18 mouse cellular contexts compared by ENCODE assay signal in the genomic region with DNA sequence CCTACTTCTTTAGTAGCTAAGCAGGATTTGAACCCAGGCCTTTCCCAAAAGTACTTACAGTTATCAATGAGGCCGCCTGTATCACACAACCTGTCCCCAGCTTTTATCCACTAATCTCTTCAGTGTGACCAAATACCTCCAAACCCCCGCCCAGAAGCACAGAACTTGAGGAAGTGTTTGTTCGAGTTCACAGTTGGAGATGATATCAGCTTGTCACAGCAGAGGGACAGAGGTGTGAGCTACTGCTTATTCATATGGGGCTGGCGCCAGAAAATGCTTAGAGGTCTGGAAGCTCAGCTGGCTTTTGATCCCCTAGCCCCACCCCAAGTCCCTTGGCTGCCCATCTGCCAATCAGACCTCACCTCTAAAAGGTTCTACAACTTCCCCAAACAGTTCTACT. TPM values are rescaled to one million over a fixed set of nuclear protein-coding genes. Genes with fewer than 3 reads are reported as not detected.
DNase-seq lines count a peak whose midpoint lies in the region; ATAC-seq lines count a peak whose summit lies in the region.
"Had no signal": no experiment of that assay in that cellular context is flagged by ENCODE, and none has a peak within 500 bp of the region (broad histone marks: within the 10 kb centered on the region; RNA-seq: fewer than 3 reads in every experiment).

No protein-coding gene starts in this region.

- ATAC-seq in activated CD4-positive, CD25-positive, alpha-beta regulatory T cell, adult 4 months, result peak; percentile 33
- peak; percentile 30 to 41; a peak in 2 of 4 replicates for ATAC-seq in hematopoietic stem cell, adult 5-6 weeks (replicated peaks in 1 of 2; ENCODE audit: insufficient read depth in 1 of 2, low FRiP score in 2 of 2, low TSS enrichment in 1 of 2, low read depth in 1 of 2, poor library complexity in 2 of 2, severe bottlenecking in 2 of 2)
- 0 out of 2 replicates have a peak, but pooled peaks have one; percentile 10 for ATAC-seq in monocyte, adult 5-6 weeks (replicated peaks; ENCODE audit: insufficient number of reproducible peaks, low FRiP score, low TSS enrichment, poor library complexity, severe bottlenecking)
- ATAC-seq: forebrain, embryonic 15.5 days; intestine, postnatal 0 days; Patski had no signal

- peak; percentile 59 for DNase-seq in CD4-positive helper T cell, adult 2 months (ENCODE audit: low read depth, low spot score)
- no peak for DNase-seq in heart, adult 8-10 months (ENCODE audit: low spot score)
- no peak for DNase-seq in adrenal gland, postnatal 25 days
- no peak for DNase-seq in kidney, adult 18-20 months
- DNase-seq in right cerebral cortex, adult 18-20 months, result no peak
- DNase-seq: adrenal gland, adult 2 months; adrenal gland, postnatal 36 days; cerebellum, adult 11 months; cerebellum, adult 8-10 months; cerebellum, postnatal 14 days; gastrocnemius, postnatal 10 days; heart, postnatal 14 days had no signal

RNA-seq across cellular contexts. Expression of gene Trp53rkb, which starts 38.1 kb away (rescaled TPM):
- polyA plus RNA-seq in activated CD4-positive, CD25-positive, alpha-beta regulatory T cell, adult 4 months (2017; shearing (Covaris generic)), result 1 to 10 TPM in 1 of 2 experiments, under 1 TPM in 1; 0.41 to 1.0 TPM
- total RNA-seq in hematopoietic stem cell, adult 5-6 weeks (2017), result 1.6 and 4.3 TPM in 2 replicates
- total RNA-seq in monocyte, adult 5-6 weeks (2017), result 1.6 to 13.4 TPM (median 3.3 TPM) in 3 replicates
- 1 to 10 TPM; 1.3 to 3.2 (median 1.9) TPM for total RNA-seq in heart, adult 8-10 months (2022)
- 3.9 and 4.1 TPM in 2 replicates for total RNA-seq in adrenal gland, postnatal 25 days (2021)

RNA-seq across cellular contexts. Expression of gene Prex1, which starts 40.6 kb away (rescaled TPM):
- polyA plus RNA-seq in activated CD4-positive, CD25-positive, alpha-beta regulatory T cell, adult 4 months (2017; shearing (Covaris generic)), result 10 to 100 TPM; 34.5 to 45.2 TPM
- 25.1 and 30.0 TPM in 2 replicates for total RNA-seq in hematopoietic stem cell, adult 5-6 weeks (2017)
- 118 to 236 TPM (median 124 TPM) in 3 replicates for total RNA-seq in monocyte, adult 5-6 weeks (2017)
- 1 to 10 TPM; 4.2 to 5.4 (median 4.8) TPM for total RNA-seq in heart, adult 8-10 months (2022)
- 14.0 and 14.1 TPM in 2 replicates for total RNA-seq in adrenal gland, postnatal 25 days (2021)

RNA-seq across cellular contexts. Expression of gene Arfgef2, which starts 51.2 kb away (rescaled TPM):
- polyA plus RNA-seq in activated CD4-positive, CD25-positive, alpha-beta regulatory T cell, adult 4 months (2017; shearing (Covaris generic)), result 1 to 10 TPM; 2.9 TPM
- total RNA-seq in hematopoietic stem cell, adult 5-6 weeks (2017), result 15.5 and 16.9 TPM in 2 replicates
- 17.1 to 25.1 TPM (median 24.6 TPM) in 3 replicates for total RNA-seq in monocyte, adult 5-6 weeks (2017)
- 10 to 100 TPM; 43.4 to 53.9 (median 47.4) TPM for total RNA-seq in heart, adult 8-10 months (2022)
- 57.5 and 72.2 TPM in 2 replicates for total RNA-seq in adrenal gland, postnatal 25 days (2021)
